Mouse (Mus musculus): ENCODE data around the gene Mars. TPM values are rescaled to one million over a fixed set of nuclear protein-coding genes. Genes with fewer than 3 reads are reported as not detected.

The Mars gene
- polyA plus RNA-seq, 1 experiment from 2014 or later, result 105 TPM

DNA sequence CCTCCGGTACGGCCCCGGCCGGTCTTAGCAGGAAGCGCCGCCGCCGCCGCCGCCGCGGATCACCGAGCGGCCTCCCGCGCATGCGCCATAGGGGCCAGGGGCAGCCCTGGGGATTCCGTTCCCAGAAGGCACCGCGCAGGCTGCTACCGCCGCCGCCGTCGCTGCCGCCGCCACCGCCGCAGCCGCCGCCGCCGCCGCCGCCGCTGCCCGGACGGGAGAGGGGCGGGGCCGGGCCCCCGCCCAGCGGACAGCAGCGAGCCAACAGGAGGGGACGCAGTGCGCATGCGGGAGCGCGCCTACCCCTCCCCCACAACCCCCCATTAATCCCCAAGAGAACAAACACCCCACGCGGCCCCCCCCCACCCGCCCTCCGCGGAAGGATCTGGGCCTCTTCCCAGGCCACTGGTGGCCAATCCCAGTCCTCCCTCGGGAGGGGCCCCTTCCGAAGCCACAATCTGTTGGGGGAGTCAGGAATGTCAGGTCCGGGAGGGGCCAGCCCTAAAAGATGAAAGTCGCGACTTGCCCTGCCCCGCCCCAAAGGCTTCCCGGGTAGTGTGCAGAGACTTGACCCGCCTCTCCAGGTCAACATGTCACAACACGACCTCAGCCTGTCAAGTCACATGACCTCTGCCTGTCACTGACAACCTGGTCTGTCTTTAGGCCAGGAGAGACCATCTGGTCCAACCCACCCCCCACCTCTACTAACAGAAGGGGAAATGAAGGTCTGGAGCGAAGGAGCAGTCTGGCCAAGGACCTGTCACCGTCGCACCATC is 22.6 kb downstream of the Mars start, which contains the start of gene Mbd6:
TSS of gene Mbd6 (minus strand) at position 219 of the 773 bp plus-strand sequence.
- Histone ChIP-seq H3K4me2 (peak within 1 kb of the TSS; percentile 58), H3K9ac (peak within 1 kb of the TSS; percentile 73), H3K27me3 (no peaks in the 10 kb centered on the region), H3K27ac (peak within 1 kb of the TSS; percentile 100), H3K36me3 (peaks cover 52% of the 10 kb centered on the region), H3K9me3 (no peaks in the 10 kb centered on the region), H3K4me3 (peak within 1 kb of the TSS; percentile 70), H3K4me1 (peaks cover 63% of the 10 kb centered on the region)
- WGBS, result under 1% methylated on average over 62 of the region's 65 CpGs
- peak; percentile 16 for ATAC-seq (ENCODE audit: insufficient number of reproducible peaks, low FRiP score, low TSS enrichment, low read depth)

DNA sequence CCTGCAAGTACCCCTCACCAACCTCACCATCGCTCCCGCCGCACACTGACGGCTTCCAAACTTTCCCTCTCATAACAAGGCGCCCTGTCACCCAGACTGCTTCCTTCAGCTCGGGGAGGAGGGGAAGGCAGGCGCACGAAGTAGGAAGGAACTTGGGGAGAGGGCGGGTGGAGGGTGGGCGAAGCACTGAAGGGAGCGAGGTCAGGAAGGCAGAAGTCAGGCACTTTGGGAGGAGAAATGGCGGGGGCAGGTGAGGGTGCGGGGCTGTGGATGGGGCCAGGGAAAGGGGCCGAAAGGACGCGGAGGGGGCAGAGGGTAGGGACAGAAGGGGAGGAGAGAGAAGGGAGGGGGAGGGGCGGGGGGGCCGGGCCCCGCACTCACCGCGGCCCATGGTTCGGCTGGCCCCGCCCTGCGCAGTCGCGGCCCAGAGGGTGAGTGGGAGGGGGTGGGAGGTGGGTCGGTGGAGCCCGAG is 23.2 kb downstream of the Mars start:
- H3K4me1 ChIP-seq, result peaks cover 67% of the 10 kb centered on the region
- H3K36me3 ChIP-seq, result peaks cover 52% of the 10 kb centered on the region
- peak; percentile 12 for ATAC-seq (ENCODE audit: insufficient number of reproducible peaks, low FRiP score, low TSS enrichment, low read depth)
- H3K9me3 ChIP-seq, result no peaks in the 10 kb centered on the region
- H3K9ac ChIP-seq, result peak overlapping the region; percentile 73
- peak overlapping the region; percentile 100 for H3K27ac ChIP-seq
- under 1% methylated on average over 15 of the region's 28 CpGs for WGBS
- H3K27me3 ChIP-seq, result no peaks in the 10 kb centered on the region
- H3K4me2 ChIP-seq, result peak overlapping the region; percentile 58
- peak overlapping the region; percentile 70 for H3K4me3 ChIP-seq

GRCm38 (mm10) chr10:127287936-127288293 is 23.7 kb downstream of the Mars start:
- Histone ChIP-seq H3K36me3 (peaks cover 52% of the 10 kb centered on the region), H3K9ac (peak overlapping the region; percentile 73), H3K27me3 (no peaks in the 10 kb centered on the region), H3K4me1 (peaks cover 63% of the 10 kb centered on the region), H3K4me2 (peak overlapping the region; percentile 58), H3K4me3 (peak overlapping the region; percentile 70), H3K9me3 (no peaks in the 10 kb centered on the region), H3K27ac (peak overlapping the region; percentile 100)
- ATAC-seq (ENCODE audit: insufficient number of reproducible peaks, low FRiP score, low TSS enrichment, low read depth), result no peak
- WGBS, result 0% methylated on average over 3 of the region's 3 CpGs

- Histone ChIP-seq H3K9me3 (no peaks in the 10 kb centered on the region), H3K4me2 (peak overlapping the region; percentile 58), H3K9ac (peak overlapping the region; percentile 73), H3K27ac (peak overlapping the region; percentile 100), H3K27me3 (no peaks in the 10 kb centered on the region), H3K4me1 (peaks cover 58% of the 10 kb centered on the region), H3K36me3 (peaks cover 52% of the 10 kb centered on the region), H3K4me3 (peak overlapping the region; percentile 70)
- 68% methylated on average over 15 of the region's 15 CpGs for WGBS
- no peak for ATAC-seq (ENCODE audit: insufficient number of reproducible peaks, low FRiP score, low TSS enrichment, low read depth)
These were observed 24.2 kb downstream of the Mars start for GRCm38 (mm10) chr10:127287271-127287935.

DNA sequence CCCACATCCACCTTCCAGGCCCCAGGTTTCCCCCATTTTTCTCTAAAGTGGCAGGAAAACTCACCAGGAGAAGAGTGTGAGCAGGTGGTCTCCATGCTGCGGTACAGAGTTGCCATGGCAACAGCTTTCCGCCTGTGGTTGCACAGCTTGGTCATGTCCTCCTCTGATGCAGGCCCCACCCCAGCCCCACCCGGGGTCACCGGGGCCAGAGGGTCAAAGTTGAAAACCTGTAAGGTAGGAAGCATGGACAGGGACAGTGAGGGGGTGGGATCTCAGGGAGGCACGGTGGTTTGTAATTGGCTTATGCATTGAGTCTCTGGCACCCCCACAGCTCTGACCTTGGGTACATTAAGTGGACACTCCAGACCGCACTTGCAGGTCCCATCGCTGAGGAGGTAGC is 24.9 kb downstream of the Mars start:
- Histone ChIP-seq H3K4me1 (peaks cover 51% of the 10 kb centered on the region), H3K4me3 (0 out of 2 replicates have a peak overlapping the region, but pooled peaks have one; percentile 70), H3K4me2 (0 out of 2 replicates have a peak overlapping the region, but pooled peaks have one; percentile 58), H3K9ac (peak overlapping the region; percentile 73; the same call in 1 of the 2 replicates), H3K9me3 (no peaks in the 10 kb centered on the region), H3K27ac (no peak overlapping the region), H3K27me3 (no peaks in the 10 kb centered on the region), H3K36me3 (peaks cover 57% of the 10 kb centered on the region)
- no peak for ATAC-seq (ENCODE audit: insufficient number of reproducible peaks, low FRiP score, low TSS enrichment, low read depth)
- WGBS, result 59% methylated on average over 7 of the region's 7 CpGs

DNA sequence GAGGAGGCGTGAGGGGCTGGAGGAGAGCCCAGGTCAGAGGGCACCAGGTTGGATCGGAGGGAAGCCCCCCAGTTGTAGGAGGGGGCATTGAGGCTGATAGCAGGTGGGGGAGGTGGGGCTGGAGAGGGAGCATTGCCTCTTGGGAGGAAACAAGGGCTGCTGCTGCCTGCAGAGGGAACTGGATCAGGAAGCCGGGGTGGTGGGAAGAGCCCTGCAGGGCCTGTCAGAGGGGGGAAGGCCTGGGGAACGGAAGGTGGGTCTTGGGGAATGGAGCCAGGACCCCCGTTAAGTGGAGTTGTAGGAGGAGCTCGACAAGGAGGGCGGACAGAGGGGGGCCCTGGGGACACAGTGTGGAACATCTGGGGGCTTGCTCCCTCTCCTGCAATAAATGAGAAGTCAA is 25.4 kb downstream of the Mars start:
- Histone ChIP-seq H3K4me1 (peaks cover 47% of the 10 kb centered on the region), H3K27me3 (no peaks in the 10 kb centered on the region), H3K4me3 (no peak overlapping the region), H3K9ac (no peak overlapping the region), H3K9me3 (no peaks in the 10 kb centered on the region), H3K36me3 (peaks cover 62% of the 10 kb centered on the region), H3K27ac (no peak overlapping the region), H3K4me2 (no peak overlapping the region)
- WGBS, result 71% methylated on average over 7 of the region's 7 CpGs
- ATAC-seq (ENCODE audit: insufficient number of reproducible peaks, low FRiP score, low TSS enrichment, low read depth), result no peak

- Histone ChIP-seq H3K27me3 (no peaks in the 10 kb centered on the region), H3K4me3 (no peak overlapping the region), H3K9ac (no peak overlapping the region), H3K36me3 (peaks cover 68% of the 10 kb centered on the region), H3K4me1 (peaks cover 47% of the 10 kb centered on the region), H3K4me2 (no peak overlapping the region), H3K27ac (no peak overlapping the region), H3K9me3 (no peaks in the 10 kb centered on the region)
- 80% methylated on average over 13 of the region's 13 CpGs for WGBS
- no peak for ATAC-seq (ENCODE audit: insufficient number of reproducible peaks, low FRiP score, low TSS enrichment, low read depth)
These were observed 25.9 kb downstream of the Mars start for GRCm38 (mm10) chr10:127285644-127286043.

DNA sequence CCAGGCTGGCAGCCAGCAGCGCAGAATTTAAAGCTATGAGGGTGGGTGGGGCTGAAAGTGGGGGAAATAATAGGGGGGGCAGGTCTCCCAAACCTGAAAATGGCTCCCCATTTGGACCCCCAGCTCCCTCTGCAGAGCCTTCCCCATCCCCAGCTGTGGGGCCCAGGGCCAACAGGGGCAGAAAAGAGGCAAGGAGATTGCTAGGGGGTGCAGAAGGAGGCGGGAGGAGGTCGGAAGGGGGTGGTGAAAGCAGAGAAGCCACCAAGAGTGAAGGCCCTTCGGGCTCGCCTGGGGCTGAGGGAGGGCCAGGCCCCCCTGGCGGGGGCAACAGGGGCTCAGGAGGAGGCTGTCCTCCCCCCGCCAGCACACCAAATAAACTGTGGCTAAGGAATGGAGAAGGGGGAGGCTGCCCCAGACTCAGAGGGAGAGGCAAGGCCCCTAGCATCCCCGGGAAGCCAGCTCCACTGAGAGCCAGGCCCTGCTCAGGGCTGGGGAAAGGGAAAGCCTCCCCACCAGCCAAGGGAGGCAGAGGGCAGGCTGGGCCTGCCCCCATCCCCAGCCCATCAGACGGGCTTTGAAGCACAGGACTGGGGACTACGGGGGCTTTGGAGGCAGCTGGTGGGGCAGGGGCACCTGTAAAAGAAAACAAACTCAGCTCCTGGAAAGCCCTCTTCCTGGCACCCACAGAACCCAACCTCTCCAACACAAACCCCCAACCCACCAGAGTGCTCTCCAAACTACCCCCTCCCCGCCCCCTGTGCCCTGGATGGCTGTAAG is 26.7 kb downstream of the Mars start:
- peaks cover 47% of the 10 kb centered on the region for H3K4me1 ChIP-seq
- no peaks in the 10 kb centered on the region for H3K27me3 ChIP-seq
- H3K36me3 ChIP-seq, result peaks cover 74% of the 10 kb centered on the region
- no peak for ATAC-seq (ENCODE audit: insufficient number of reproducible peaks, low FRiP score, low TSS enrichment, low read depth)
- no peak overlapping the region for H3K27ac ChIP-seq
- H3K4me2 ChIP-seq, result no peak overlapping the region
- no peaks in the 10 kb centered on the region for H3K9me3 ChIP-seq
- H3K4me3 ChIP-seq, result no peak overlapping the region
- no peak overlapping the region for H3K9ac ChIP-seq
- WGBS, result 65% methylated on average over 11 of the region's 11 CpGs

- no peak for ATAC-seq (ENCODE audit: insufficient number of reproducible peaks, low FRiP score, low TSS enrichment, low read depth)
- Histone ChIP-seq H3K4me1 (peaks cover 44% of the 10 kb centered on the region), H3K4me2 (no peak overlapping the region), H3K9me3 (no peaks in the 10 kb centered on the region), H3K27me3 (no peaks in the 10 kb centered on the region), H3K9ac (no peak overlapping the region), H3K27ac (peak overlapping the region; percentile 43; the same call in 1 of the 2 replicates), H3K4me3 (no peak overlapping the region), H3K36me3 (peaks cover 81% of the 10 kb centered on the region)
- 89% methylated on average over 7 of the region's 7 CpGs for WGBS
These were observed 27.4 kb downstream of the Mars start for GRCm38 (mm10) chr10:127284105-127284622.

GRCm38 (mm10) chr10:127282620-127283215 is 28.9 kb downstream of the Mars start:
- H3K9me3 ChIP-seq, result no peaks in the 10 kb centered on the region
- H3K9ac ChIP-seq, result no peak overlapping the region
- no peak overlapping the region for H3K4me2 ChIP-seq
- ATAC-seq (ENCODE audit: insufficient number of reproducible peaks, low FRiP score, low TSS enrichment, low read depth), result no peak
- peaks cover 96% of the 10 kb centered on the region for H3K36me3 ChIP-seq
- H3K27me3 ChIP-seq, result no peaks in the 10 kb centered on the region
- no peak overlapping the region for H3K4me3 ChIP-seq
- 81% methylated on average over 13 of the region's 13 CpGs for WGBS
- H3K27ac ChIP-seq, result no peak overlapping the region
- H3K4me1 ChIP-seq, result peaks cover 38% of the 10 kb centered on the region

DNA sequence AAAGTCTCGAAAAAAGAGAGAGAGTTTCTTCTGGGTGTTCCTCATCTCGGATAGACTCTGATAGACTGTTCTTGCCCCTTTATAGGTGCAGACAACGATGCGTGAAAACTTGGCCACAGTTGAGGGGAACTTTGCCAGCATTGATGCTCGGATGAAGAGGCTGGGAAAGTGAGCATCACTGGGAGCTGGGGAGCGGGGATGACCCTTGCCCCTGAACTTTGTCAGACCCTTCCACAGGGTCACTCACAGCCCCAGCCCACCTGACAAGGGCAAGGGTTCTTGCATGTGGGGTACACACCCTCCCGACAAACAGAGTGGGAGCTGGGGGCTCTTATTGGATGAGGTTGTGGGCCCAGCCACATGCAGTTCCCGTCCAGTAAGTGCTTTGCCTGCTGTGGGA is 30.3 kb downstream of the Mars start:
- 77% methylated on average over 8 of the region's 8 CpGs for WGBS
- no peak overlapping the region for H3K9ac ChIP-seq
- H3K4me2 ChIP-seq, result no peak overlapping the region
- H3K36me3 ChIP-seq, result peaks cover 99% of the 10 kb centered on the region
- no peak overlapping the region for H3K27ac ChIP-seq
- H3K4me1 ChIP-seq, result peaks cover 24% of the 10 kb centered on the region
- ATAC-seq (ENCODE audit: insufficient number of reproducible peaks, low FRiP score, low TSS enrichment, low read depth), result no peak
- H3K27me3 ChIP-seq, result no peaks in the 10 kb centered on the region
- no peak overlapping the region for H3K4me3 ChIP-seq
- H3K9me3 ChIP-seq, result no peaks in the 10 kb centered on the region
